Mouse (Mus musculus) kidney, postnatal 10 days (tissue): ENCODE measurements at regions not wholly inside any gene's neighbourhood (a gene's known extent, or its start where the extent isn't known, plus 50 kb on each side); places are given as distances from the start of the nearest gene placed in this dataset.

Source experiments
- DNase-seq: peaks from one replicate; pipeline ENCODE4 v3.0.0; 2021; ENCODE audit warnings: mixed read lengths

- DNase-seq, result peak; percentile 86
Observed at GRCm38 (mm10) chr9:42196552-42196951, 67.5 kb downstream of the Sc5d start.

- no peak for DNase-seq
Observed at GRCm38 (mm10) chr9:42196110-42196509, 67.9 kb downstream of the Sc5d start.

GRCm38 (mm10) chr9:42195651-42196050 lies 68.4 kb downstream of the Sc5d start:
- peak; percentile 49 for DNase-seq

- DNase-seq, result no peak
Observed at GRCm38 (mm10) chr9:42194939-42195338, 69.1 kb downstream of the Sc5d start.

GRCm38 (mm10) chr9:42194176-42194575 lies 69.9 kb downstream of the Sc5d start:
- DNase-seq, result no peak

- DNase-seq, result no peak
Observed at GRCm38 (mm10) chr9:42192967-42193733, 69.1 kb upstream of the Sorl1 start.

- DNase-seq, result peak; percentile 62
Observed at GRCm38 (mm10) chr9:42187371-42188228, 63.5 kb upstream of the Sorl1 start.

GRCm38 (mm10) chr9:42184104-42184635 lies 60.1 kb upstream of the Sorl1 start:
- no peak for DNase-seq

- DNase-seq, result peak; percentile 37
Observed at GRCm38 (mm10) chr9:42183448-42183847, 59.4 kb upstream of the Sorl1 start.

- no peak for DNase-seq
Observed at GRCm38 (mm10) chr9:42182400-42182799, 58.3 kb upstream of the Sorl1 start.

GRCm38 (mm10) chr9:42180152-42180551 lies 56.1 kb upstream of the Sorl1 start:
- no peak for DNase-seq

- no peak for DNase-seq
Observed at GRCm38 (mm10) chr9:42178759-42179377, 54.8 kb upstream of the Sorl1 start.

GRCm38 (mm10) chr9:42174349-42174955 lies 50.4 kb upstream of the Sorl1 start:
- DNase-seq, result no peak
